Mouse (Mus musculus) forebrain, embryonic 14.5 days (tissue): ENCODE data around the gene Junb. TPM values are rescaled to one million over a fixed set of nuclear protein-coding genes. Genes with fewer than 3 reads are reported as not detected.
A peak's percentile ranks its signal among the peaks of the same experiment; 100 is the strongest.

Experiments used
- ATAC-seq: fragments of 200-750 bp; cut with Nextera tagmentation; 2 replicates; pipeline ENCODE4 v1.8.0; 2017; ENCODE audit warnings: mild to moderate bottlenecking, moderate library complexity
- DNase-seq: peaks from one replicate; pipeline ENCODE4 v3.0.0-alpha.2; 2015; ENCODE audit warnings: low spot score
- H3K27ac ChIP-seq: fragments of 300-500 bp; sonication (generic); 2 replicates; pipeline ENCODE4 v1.5.1; 2014; ENCODE audit warnings: low read depth, mild to moderate bottlenecking, control low read depth, low read length, moderate library complexity
- H3K27me3 ChIP-seq: fragments of 300-500 bp; sonication (generic); replicated peaks from 2 replicates; pipeline ENCODE4 v1.6.1; 2014; ENCODE audit warnings: low read length, control low read depth, mixed read lengths; ENCODE audit not compliant: control insufficient read depth, insufficient read depth
- H3K36me3 ChIP-seq: fragments of 300-500 bp; sonication (generic); 2 replicates; pipeline ENCODE4 v1.6.1; 2014; ENCODE audit warnings: low read length, control low read depth; ENCODE audit not compliant: control insufficient read depth, insufficient read depth
- H3K4me1 ChIP-seq: fragments of 300-500 bp; sonication (generic); 2 replicates; pipeline ENCODE4 v1.6.1; 2014; ENCODE audit warnings: antibody characterized with exemption, low read length, control low read depth; ENCODE audit not compliant: control insufficient read depth, insufficient read depth
- H3K4me2 ChIP-seq: fragments of 300-500 bp; sonication (generic); 2 replicates; pipeline ENCODE4 v1.6.1; 2014; ENCODE audit warnings: mild to moderate bottlenecking, control low read depth, low read length
- H3K4me3 ChIP-seq: fragments of 300-500 bp; sonication (generic); 2 replicates; pipeline ENCODE4 v1.5.1; 2014; ENCODE audit warnings: low read depth, low read length, control low read depth
- H3K9ac ChIP-seq: fragments of 300-500 bp; sonication (generic); 2 replicates; pipeline ENCODE4 v1.6.1; 2014; ENCODE audit warnings: mild to moderate bottlenecking, low read length, control low read depth, moderate library complexity
- H3K9me3 ChIP-seq: fragments of 300-500 bp; sonication (generic); replicated peaks from 2 replicates; pipeline ENCODE4 v1.6.1; 2016; ENCODE audit warnings: low read length, control low read depth, mixed read lengths; ENCODE audit not compliant: control insufficient read depth
- WGBS: fragments of 180-500 bp; shearing (Covaris S2); extraction: QIAGEN DNeasy Blood & Tissue Kit; methylation state at CpG from one replicate; pipeline ENCODE4 v1.1.7; 2014; 5-methylcytosine and 5-hydroxymethylcytosine counted together
- polyA plus RNA-seq: library from polyadenylated mRNA; unstranded; fragments of >200 nt; fragmentation: Nextera tagmentation; extraction: Ambion mirVana; gene quantifications from 2 replicates; pipeline ENCODE4 v1.2.1, GENCODE M21; 2014

Junb gene
- polyA plus RNA-seq, 1 experiment from 2014 or later = 5.0 TPM

- Histone ChIP-seq H3K27ac (no peak overlapping the region), H3K9me3 (no peaks in the 10 kb centered on the region), H3K4me3 (no peak overlapping the region), H3K4me2 (no peak overlapping the region), H3K4me1 (no peaks in the 10 kb centered on the region), H3K36me3 (peaks cover 45% of the 10 kb centered on the region), H3K9ac (no peak overlapping the region), H3K27me3 (peaks cover 6% of the 10 kb centered on the region; the same call in 1 of the 2 replicates)
- ATAC-seq (no peak), DNase-seq (no peak)
- WGBS = 71% methylated on average over 10 of the region's 10 CpGs
Measured at GRCm38 (mm10) chr8:85016724-85017123, 38.2 kb upstream of the Junb start.

- 81% methylated on average over 2 of the region's 2 CpGs for WGBS
- Histone ChIP-seq H3K4me2 (peak within 1 kb of the TSS; percentile 61), H3K9ac (peak within 1 kb of the TSS; percentile 60; the same call in 1 of the 2 replicates), H3K36me3 (peaks cover 22% of the 10 kb centered on the region), H3K4me3 (peak within 1 kb of the TSS; percentile 27), H3K4me1 (no peaks in the 10 kb centered on the region), H3K9me3 (no peaks in the 10 kb centered on the region), H3K27me3 (peaks cover 17% of the 10 kb centered on the region), H3K27ac (no peak within 1 kb of the TSS)
- ATAC-seq (no peak), DNase-seq (no peak)
Measured at GRCm38 (mm10) chr8:85014431-85014830, 35.9 kb upstream of the Junb start, which contains the start of gene Best2. TSS of gene Best2 (minus strand) at chr8:85014531.

- no peaks in the 10 kb centered on the region for H3K4me1 ChIP-seq
- 6% methylated on average over 26 of the region's 26 CpGs for WGBS
- H3K4me2 ChIP-seq = peak overlapping the region; percentile 61
- peak overlapping the region; percentile 27 for H3K4me3 ChIP-seq
- H3K27ac ChIP-seq = no peak overlapping the region
- peak overlapping the region; percentile 60; the same call in 1 of the 2 replicates for H3K9ac ChIP-seq
- H3K9me3 ChIP-seq = no peaks in the 10 kb centered on the region
- ATAC-seq (peak; percentile 81), DNase-seq (peak; percentile 89)
- H3K36me3 ChIP-seq = peaks cover 11% of the 10 kb centered on the region
- peaks cover 17% of the 10 kb centered on the region for H3K27me3 ChIP-seq
Measured at GRCm38 (mm10) chr8:85013230-85013840, 34.8 kb upstream of the Junb start.

- DNase-seq = no peak
- Histone ChIP-seq H3K27me3 (peaks cover 17% of the 10 kb centered on the region), H3K9me3 (no peaks in the 10 kb centered on the region), H3K4me1 (no peaks in the 10 kb centered on the region), H3K4me2 (no peak overlapping the region), H3K9ac (no peak overlapping the region), H3K4me3 (no peak overlapping the region), H3K27ac (no peak overlapping the region), H3K36me3 (no peaks in the 10 kb centered on the region)
- no peak for ATAC-seq
- 22% methylated on average over 28 of the region's 28 CpGs for WGBS
Measured at GRCm38 (mm10) chr8:85011242-85011641, 32.7 kb upstream of the Junb start.

GRCm38 (mm10) chr8:85007686-85008085 lies 29.2 kb upstream of the Junb start:
- Histone ChIP-seq H3K27ac (no peak overlapping the region), H3K4me1 (no peaks in the 10 kb centered on the region), H3K4me2 (no peak overlapping the region), H3K9ac (no peak overlapping the region), H3K27me3 (peaks cover 11% of the 10 kb centered on the region), H3K9me3 (no peaks in the 10 kb centered on the region), H3K4me3 (no peak overlapping the region), H3K36me3 (no peaks in the 10 kb centered on the region)
- 24% methylated on average over 23 of the region's 25 CpGs for WGBS
- DNase-seq (no peak), ATAC-seq (no peak)

GRCm38 (mm10) chr8:84997649-84998295 lies 19.3 kb upstream of the Junb start:
- under 1% methylated on average over 19 of the region's 19 CpGs for WGBS
- H3K27ac ChIP-seq = no peak overlapping the region

GRCm38 (mm10) chr8:84996978-84997377 lies 18.5 kb upstream of the Junb start:
- H3K9me3 ChIP-seq = no peaks in the 10 kb centered on the region
- WGBS = 72% methylated on average over 5 of the region's 5 CpGs
- 0 out of 2 replicates have a peak, but pooled peaks cover 3% of the 10 kb centered on the region for H3K27me3 ChIP-seq

More at GRCm38 (mm10) chr8:84997649-84998295, 19.3 kb upstream of the Junb start:
- Histone ChIP-seq H3K9me3 (no peaks in the 10 kb centered on the region), H3K27me3 (0 out of 2 replicates have a peak, but pooled peaks cover 3% of the 10 kb centered on the region), H3K9ac (peak overlapping the region; percentile 41), H3K4me2 (peak overlapping the region; percentile 31), H3K36me3 (no peaks in the 10 kb centered on the region), H3K4me3 (no peak overlapping the region), H3K4me1 (no peaks in the 10 kb centered on the region)
- peak; percentile 95 for DNase-seq
- ATAC-seq = peak; percentile 90

GRCm38 (mm10) chr8:84995680-84996079 lies 17.2 kb upstream of the Junb start:
- 0 out of 2 replicates have a peak, but pooled peaks cover 3% of the 10 kb centered on the region for H3K27me3 ChIP-seq
- H3K4me3 ChIP-seq = no peak overlapping the region
- H3K4me2 ChIP-seq = 0 out of 2 replicates have a peak overlapping the region, but pooled peaks have one; percentile 3
- WGBS = 24% methylated on average over 25 of the region's 25 CpGs
- ATAC-seq (peak; percentile 15; the same call in 1 of the 2 replicates), DNase-seq (no peak)
- H3K36me3 ChIP-seq = no peaks in the 10 kb centered on the region
- H3K9ac ChIP-seq = peak overlapping the region; percentile 35; the same call in 1 of the 2 replicates
- H3K9me3 ChIP-seq = no peaks in the 10 kb centered on the region
- no peak overlapping the region for H3K27ac ChIP-seq
- peaks cover 5% of the 10 kb centered on the region for H3K4me1 ChIP-seq

More at GRCm38 (mm10) chr8:84996978-84997377, 18.5 kb upstream of the Junb start:
- H3K4me3 ChIP-seq = no peak overlapping the region
- no peaks in the 10 kb centered on the region for H3K36me3 ChIP-seq
- DNase-seq = no peak
- H3K4me2 ChIP-seq = no peak overlapping the region
- ATAC-seq = no peak
- peak overlapping the region; percentile 41; the same call in 1 of the 2 replicates for H3K9ac ChIP-seq
- H3K27ac ChIP-seq = no peak overlapping the region
- H3K4me1 ChIP-seq = no peaks in the 10 kb centered on the region

GRCm38 (mm10) chr8:84994375-84994774 lies 15.9 kb upstream of the Junb start:
- ATAC-seq = no peak
- no peak for DNase-seq
- H3K36me3 ChIP-seq = no peaks in the 10 kb centered on the region
- H3K4me1 ChIP-seq = peaks cover 8% of the 10 kb centered on the region
- H3K4me3 ChIP-seq = no peak overlapping the region
- H3K27ac ChIP-seq = no peak overlapping the region
- no peak overlapping the region for H3K9ac ChIP-seq
- no peak overlapping the region for H3K4me2 ChIP-seq
- 0 out of 2 replicates have a peak, but pooled peaks cover 3% of the 10 kb centered on the region for H3K27me3 ChIP-seq
- H3K9me3 ChIP-seq = no peaks in the 10 kb centered on the region
- WGBS = 94% methylated on average over 9 of the region's 9 CpGs
